Mouse (Mus musculus): ENCODE data around the gene Crocc2. TPM values are rescaled to one million over a fixed set of nuclear protein-coding genes. Genes with fewer than 3 reads are reported as not detected.

Crocc2 gene
- polyA plus RNA-seq (2016; fragmentation: Nextera tagmentation; extraction: Ambion mirVana) = 0.02 and 0.07 TPM in 2 replicates

DNA sequence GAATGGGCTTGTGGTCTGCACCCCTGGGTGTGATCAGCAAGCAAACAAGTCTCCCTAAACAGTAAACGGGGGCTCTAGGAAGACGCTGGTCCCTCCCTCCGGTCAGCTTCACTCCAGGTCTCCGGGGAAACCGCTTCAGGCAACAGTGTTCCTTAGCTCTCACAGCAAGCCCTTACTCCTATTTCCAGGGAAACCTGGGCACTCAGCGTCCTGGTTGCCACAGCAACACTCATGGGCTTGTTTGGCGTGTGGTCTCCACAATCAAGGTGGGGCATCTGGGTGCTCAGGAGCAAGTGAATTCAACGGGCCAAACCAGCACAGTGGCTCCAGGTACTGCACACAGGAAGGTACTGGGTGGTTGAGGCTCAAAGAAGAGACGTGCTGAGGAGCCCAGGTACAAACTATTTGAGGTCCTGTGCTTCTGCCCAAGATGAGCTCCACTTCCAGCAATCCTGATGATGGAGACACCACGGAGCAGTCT is at the start of gene Crocc2:
TSS of gene Crocc2 (plus strand) at position 431 of the 481 bp plus-strand sequence.
- peaks cover 11% of the 10 kb centered on the region for H3K4me1 ChIP-seq
- no peaks in the 10 kb centered on the region for H3K27me3 ChIP-seq (ENCODE audit: low read depth, poor library complexity, severe bottlenecking)
- H3K4me3 ChIP-seq = no peak within 1 kb of the TSS
- H3K36me3 ChIP-seq = no peaks in the 10 kb centered on the region
- no peaks in the 10 kb centered on the region for H3K9me3 ChIP-seq (replicated peaks)
- whole genome bisulfite sequencing = 54% methylated on average over 10 of the region's 10 CpGs
- no peak for DNase-seq (ENCODE audit: low spot score)
- H3K27ac ChIP-seq (replicated peaks) = no peak within 1 kb of the TSS

DNA sequence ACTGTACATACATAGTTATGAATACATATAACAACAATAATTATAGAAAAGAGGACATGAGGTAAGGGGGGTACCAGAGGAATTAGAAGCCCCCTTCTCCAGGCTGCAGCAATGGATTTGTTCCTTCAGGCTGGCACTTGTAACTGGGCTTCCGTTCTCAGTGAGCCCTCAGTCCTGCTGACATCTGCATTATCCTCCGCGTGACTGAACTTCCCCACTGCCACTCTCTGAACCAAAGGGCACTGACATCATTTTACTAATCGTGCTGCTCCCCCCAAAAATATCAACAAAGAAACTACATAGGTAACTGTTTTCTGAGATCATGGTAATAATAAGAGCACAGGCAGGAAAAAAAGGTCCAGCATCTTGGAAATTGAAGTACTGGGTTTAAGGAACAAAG is 49.7 kb upstream of the Crocc2 start:
- Histone ChIP-seq H3K27me3 (ENCODE audit: low read depth, poor library complexity, severe bottlenecking) (peaks cover 5% of the 10 kb centered on the region), H3K9me3 (replicated peaks) (no peaks in the 10 kb centered on the region), H3K4me1 (peaks cover 18% of the 10 kb centered on the region), H3K27ac (replicated peaks) (no peak overlapping the region), H3K4me3 (no peak overlapping the region), H3K36me3 (no peaks in the 10 kb centered on the region)
- DNase-seq (ENCODE audit: low spot score) = no peak
- WGBS = 47% methylated on average over 4 of the region's 4 CpGs

DNA sequence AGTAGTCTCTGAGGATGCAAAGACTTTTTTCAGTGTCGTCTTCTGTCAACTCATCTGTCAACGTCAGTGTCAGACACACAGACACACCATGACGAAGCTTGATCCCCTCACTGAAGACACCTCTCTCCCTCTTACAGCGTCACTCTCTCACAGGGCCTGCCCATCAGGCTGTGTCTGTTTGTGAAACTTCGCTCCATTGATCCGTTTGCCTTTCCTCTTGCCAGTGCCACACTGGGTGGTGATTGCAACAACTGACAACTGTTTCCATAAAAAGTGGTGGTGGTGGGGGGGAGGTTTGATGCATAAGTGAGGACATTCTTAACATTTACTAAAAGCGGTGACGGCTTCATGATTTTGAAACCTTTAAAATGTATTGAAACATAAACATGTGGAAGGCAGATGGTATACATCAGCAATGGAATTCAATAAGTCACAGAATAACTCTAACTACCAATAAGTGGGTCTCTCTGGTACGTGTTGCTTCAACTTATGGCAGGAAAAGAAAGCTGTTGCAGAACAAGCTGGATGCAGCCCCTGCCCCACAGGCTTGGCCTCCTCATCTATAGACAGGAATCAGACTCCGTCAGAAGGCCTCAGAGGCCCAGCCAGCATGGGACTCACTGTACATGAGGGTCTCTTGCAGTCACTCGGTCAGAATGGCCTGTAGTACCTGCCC is 45.2 kb upstream of the Crocc2 start:
- DNase-seq (ENCODE audit: low spot score) = no peak
- no peaks in the 10 kb centered on the region for H3K27me3 ChIP-seq (ENCODE audit: low read depth, poor library complexity, severe bottlenecking)
- H3K27ac ChIP-seq (replicated peaks) = no peak overlapping the region
- 0 out of 2 replicates have a peak, but pooled peaks cover 9% of the 10 kb centered on the region for H3K4me1 ChIP-seq
- no peak overlapping the region for H3K4me3 ChIP-seq
- no peaks in the 10 kb centered on the region for H3K9me3 ChIP-seq (replicated peaks)
- H3K36me3 ChIP-seq = no peaks in the 10 kb centered on the region
- WGBS = 87% methylated on average over 11 of the region's 11 CpGs

DNA sequence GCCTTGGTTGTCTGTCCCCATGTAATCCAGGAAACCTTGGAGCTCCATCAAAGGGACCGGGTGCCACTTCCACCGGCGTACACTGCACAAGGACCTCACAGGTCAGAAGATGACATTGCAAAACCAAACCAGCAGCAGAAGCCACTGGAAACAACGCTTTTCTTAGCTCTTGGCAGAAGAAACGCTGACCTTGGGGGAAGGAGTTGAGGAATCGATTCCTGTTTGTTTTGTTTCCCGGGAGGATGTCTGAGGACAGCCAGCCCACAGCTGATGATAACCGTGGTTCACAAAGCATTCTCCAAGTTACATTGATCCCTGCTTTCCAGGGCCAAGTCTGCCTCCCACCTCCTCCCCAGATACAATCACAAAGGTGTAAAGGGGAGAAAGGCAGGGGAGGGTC is 44.5 kb upstream of the Crocc2 start:
- no peak for DNase-seq (ENCODE audit: low spot score)
- no peaks in the 10 kb centered on the region for H3K36me3 ChIP-seq
- H3K27me3 ChIP-seq (ENCODE audit: low read depth, poor library complexity, severe bottlenecking) = no peaks in the 10 kb centered on the region
- no peaks in the 10 kb centered on the region for H3K9me3 ChIP-seq (replicated peaks)
- WGBS = 74% methylated on average over 8 of the region's 8 CpGs
- H3K4me1 ChIP-seq = peaks cover 10% of the 10 kb centered on the region
- no peak overlapping the region for H3K4me3 ChIP-seq
- no peak overlapping the region for H3K27ac ChIP-seq (replicated peaks)

DNA sequence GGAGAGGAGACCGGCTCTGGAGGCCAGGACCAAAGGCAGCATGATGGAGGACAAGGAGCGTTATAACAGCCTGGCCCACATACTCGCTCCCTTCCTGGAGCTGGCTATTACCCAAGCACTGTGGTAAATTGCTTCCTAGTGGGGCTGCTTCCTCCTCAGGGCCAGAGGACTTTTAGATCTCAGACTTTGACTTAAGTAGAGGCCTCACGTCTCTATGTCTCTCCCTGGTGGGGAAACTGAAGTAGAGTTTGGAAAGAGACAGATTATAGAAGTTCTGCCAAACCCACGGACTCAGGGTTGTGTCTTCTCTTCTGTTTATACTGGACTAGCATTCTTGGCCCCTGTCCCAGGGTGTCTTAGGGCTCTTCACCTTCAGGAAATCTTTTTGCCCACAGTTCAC is 43.3 kb upstream of the Crocc2 start:
- no peaks in the 10 kb centered on the region for H3K36me3 ChIP-seq
- no peak overlapping the region for H3K4me3 ChIP-seq
- H3K27ac ChIP-seq (replicated peaks) = no peak overlapping the region
- no peaks in the 10 kb centered on the region for H3K9me3 ChIP-seq (replicated peaks)
- H3K27me3 ChIP-seq (ENCODE audit: low read depth, poor library complexity, severe bottlenecking) = no peaks in the 10 kb centered on the region
- DNase-seq (ENCODE audit: low spot score) = no peak
- H3K4me1 ChIP-seq = peaks cover 12% of the 10 kb centered on the region
- WGBS = 71% methylated on average over 5 of the region's 5 CpGs

DNA sequence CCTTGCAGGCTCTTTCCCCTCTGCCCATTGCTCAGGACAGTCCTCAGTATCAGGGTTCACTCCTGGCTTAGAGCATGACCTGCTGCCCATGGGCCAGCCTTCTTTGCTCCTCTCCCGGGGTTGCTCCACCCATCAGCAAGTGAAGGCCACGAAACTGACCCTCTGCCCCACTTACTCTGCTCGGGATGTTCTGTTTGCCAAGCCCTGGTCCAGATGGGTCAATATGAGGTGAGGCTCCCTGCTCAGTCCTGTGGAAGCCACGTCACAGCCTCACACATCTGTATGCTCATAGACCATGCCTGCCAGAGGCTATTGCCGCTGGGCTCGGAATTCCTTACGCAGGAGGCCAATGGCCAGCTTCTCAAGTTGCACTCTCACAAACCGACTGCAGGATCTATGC is 40.3 kb upstream of the Crocc2 start:
- Histone ChIP-seq H3K27me3 (ENCODE audit: low read depth, poor library complexity, severe bottlenecking) (no peaks in the 10 kb centered on the region), H3K4me1 (peaks cover 12% of the 10 kb centered on the region), H3K36me3 (no peaks in the 10 kb centered on the region), H3K27ac (replicated peaks) (no peak overlapping the region), H3K4me3 (no peak overlapping the region), H3K9me3 (replicated peaks) (no peaks in the 10 kb centered on the region)
- 89% methylated on average over 8 of the region's 8 CpGs for WGBS
- DNase-seq (ENCODE audit: low spot score) = no peak

DNA sequence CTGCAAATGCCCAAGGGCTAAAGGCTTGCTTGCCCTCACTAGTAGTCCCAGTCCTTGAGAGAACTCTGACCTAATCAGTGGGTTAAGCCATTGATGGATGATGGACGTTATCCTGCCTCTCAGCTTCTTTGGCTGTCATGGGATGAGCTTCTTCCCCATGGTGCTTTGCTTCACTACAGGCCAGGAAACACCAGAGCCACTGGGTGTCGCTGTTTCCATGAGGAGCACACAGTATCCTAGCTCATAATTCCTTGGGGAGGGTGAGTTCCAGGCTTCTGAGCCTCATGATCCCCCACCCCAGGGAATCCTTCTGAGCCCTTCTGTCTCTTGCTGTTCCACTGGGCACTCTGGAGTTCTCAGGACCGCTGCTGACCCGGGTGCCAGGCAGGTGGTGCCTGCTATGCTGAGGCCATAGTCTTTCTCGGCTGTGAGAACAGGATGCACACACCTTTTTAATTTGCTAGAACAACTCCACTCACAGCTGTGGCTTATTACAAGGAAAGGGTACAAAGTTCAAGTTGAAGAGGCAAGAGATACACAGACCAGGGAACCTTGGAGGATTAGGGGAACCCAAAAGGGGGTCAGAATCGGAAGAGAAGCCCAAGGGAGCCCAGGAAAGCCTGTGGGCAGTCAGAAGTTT is 39.7 kb upstream of the Crocc2 start:
- H3K27ac ChIP-seq (replicated peaks) = 0 out of 2 replicates have a peak overlapping the region, but pooled peaks have one; percentile 28
- WGBS = 33% methylated on average over 6 of the region's 6 CpGs

DNA sequence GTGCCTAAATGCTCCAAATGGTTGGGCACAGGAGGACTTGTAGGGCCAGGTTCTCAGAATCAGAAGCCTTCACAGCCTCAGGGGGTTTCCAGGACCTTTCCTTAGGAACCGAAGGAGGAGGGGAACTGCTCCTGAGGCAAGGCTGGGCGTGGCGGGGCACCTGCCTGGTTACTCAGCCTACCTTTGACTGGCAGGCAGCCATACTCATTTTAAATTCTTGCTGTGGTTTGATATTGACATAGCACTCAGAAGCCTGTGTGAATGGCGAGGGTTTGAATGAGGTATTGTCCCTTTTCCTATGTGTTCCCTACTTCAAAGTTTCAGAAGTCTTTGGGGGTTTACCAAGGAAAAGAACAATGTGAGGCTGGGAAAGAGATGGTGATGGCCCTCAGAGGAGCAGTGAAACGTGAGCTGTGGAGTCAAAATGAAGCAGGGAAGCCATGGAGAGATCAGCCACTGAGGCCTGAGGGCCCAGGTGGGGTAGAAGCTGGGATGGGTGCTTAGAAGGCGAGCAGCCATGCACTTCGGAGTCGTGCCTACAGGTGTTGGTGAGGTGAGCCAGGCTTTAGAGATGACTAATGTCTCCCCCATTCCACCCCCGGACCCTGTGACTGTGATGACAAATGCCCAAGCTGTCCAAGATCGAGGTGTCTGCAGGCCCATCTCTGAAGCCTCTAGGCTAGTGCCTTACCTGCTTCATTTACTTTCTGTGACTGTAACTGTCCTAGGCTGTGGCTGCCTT is 38.1 kb upstream of the Crocc2 start:
- Histone ChIP-seq H3K9me3 (replicated peaks) (no peaks in the 10 kb centered on the region), H3K36me3 (no peaks in the 10 kb centered on the region), H3K27ac (replicated peaks) (no peak overlapping the region), H3K4me1 (peaks cover 12% of the 10 kb centered on the region), H3K27me3 (ENCODE audit: low read depth, poor library complexity, severe bottlenecking) (no peaks in the 10 kb centered on the region), H3K4me3 (no peak overlapping the region)
- DNase-seq (ENCODE audit: low spot score) = no peak
- 82% methylated on average over 10 of the region's 10 CpGs for WGBS

More for the DNA sequence above, 39.7 kb upstream of the Crocc2 start:
- Histone ChIP-seq H3K36me3 (no peaks in the 10 kb centered on the region), H3K27me3 (ENCODE audit: low read depth, poor library complexity, severe bottlenecking) (no peaks in the 10 kb centered on the region), H3K4me3 (no peak overlapping the region), H3K9me3 (replicated peaks) (no peaks in the 10 kb centered on the region), H3K4me1 (peaks cover 12% of the 10 kb centered on the region)
- DNase-seq (ENCODE audit: low spot score) = peak; percentile 52

DNA sequence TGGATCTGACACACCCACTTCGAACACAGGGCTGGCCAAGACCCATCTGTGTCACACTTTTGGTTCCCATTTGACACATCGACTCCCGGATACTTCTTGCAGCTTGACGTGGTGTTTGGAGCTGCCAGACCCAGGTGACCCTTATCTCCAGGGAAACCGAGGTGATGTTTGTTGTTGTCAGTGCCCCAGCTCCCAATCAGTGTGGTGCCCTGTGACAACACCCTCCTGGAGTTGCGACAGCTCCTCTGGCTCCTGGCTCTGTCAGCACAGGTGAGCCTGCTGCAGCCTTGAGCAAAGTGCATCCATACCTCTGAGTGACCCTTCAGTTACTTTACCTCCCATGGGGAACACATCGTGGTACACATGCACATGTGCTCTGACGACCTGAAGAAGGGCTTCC is 35.8 kb upstream of the Crocc2 start:
- H3K4me1 ChIP-seq = peaks cover 15% of the 10 kb centered on the region
- no peak overlapping the region for H3K4me3 ChIP-seq
- 75% methylated on average over 8 of the region's 8 CpGs for WGBS
- H3K27me3 ChIP-seq (ENCODE audit: low read depth, poor library complexity, severe bottlenecking) = no peaks in the 10 kb centered on the region
- no peak overlapping the region for H3K27ac ChIP-seq (replicated peaks)
- DNase-seq (ENCODE audit: low spot score) = no peak
- no peaks in the 10 kb centered on the region for H3K9me3 ChIP-seq (replicated peaks)
- no peaks in the 10 kb centered on the region for H3K36me3 ChIP-seq

DNA sequence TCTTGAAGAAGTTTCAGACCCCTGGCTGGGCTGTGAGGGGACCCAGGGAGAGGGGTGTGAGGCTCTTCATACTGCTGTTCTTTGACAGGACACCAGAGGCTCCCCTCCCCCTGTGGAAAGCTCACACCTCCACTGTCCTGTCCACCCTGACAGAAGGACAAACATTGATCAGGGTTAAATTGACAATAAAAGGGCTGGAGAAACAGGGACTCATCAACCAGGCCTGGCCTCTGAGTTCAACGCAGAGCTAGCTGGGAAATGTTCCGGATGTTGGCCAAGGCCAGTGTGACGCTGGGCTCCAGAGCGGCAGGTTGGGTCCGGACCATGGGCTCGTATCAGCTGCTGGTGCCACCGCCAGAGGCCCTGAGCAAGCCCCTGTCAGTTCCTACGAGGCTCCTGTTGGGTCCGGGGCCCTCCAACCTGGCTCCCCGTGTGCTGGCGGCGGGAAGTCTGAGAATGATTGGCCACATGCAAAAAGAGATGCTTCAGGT is 33.4 kb upstream of the Crocc2 start, which contains the start of gene Agxt:
TSS of gene Agxt (plus strand) at position 205 of the 491 bp plus-strand sequence.
- whole genome bisulfite sequencing = 88% methylated on average over 12 of the region's 12 CpGs
- Histone ChIP-seq H3K4me3 (no peak within 1 kb of the TSS), H3K4me1 (0 out of 2 replicates have a peak, but pooled peaks cover 6% of the 10 kb centered on the region), H3K27me3 (ENCODE audit: low read depth, poor library complexity, severe bottlenecking) (no peaks in the 10 kb centered on the region), H3K27ac (replicated peaks) (no peak within 1 kb of the TSS), H3K36me3 (no peaks in the 10 kb centered on the region), H3K9me3 (replicated peaks) (no peaks in the 10 kb centered on the region)
- DNase-seq (ENCODE audit: low spot score) = no peak

DNA sequence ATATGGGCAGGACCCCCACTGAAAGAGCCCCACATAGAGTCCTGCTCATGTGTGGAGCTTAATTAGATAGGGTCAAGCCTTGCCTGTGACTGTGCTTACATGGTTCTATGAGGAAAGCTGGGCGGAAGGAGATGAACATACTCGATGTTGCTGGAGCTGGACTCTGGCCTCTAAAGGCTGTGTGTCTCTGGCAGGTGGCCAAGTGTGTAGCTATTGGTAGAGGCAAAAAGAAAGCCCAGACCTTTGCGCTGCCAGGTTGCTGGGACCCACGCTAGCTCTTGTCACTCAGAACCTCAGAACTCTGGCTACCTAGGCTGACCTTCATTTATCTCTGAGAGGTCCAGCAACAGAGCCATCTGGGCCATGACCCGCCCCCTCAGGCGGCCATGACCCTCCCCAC is 30.0 kb upstream of the Crocc2 start:
- Histone ChIP-seq H3K27me3 (ENCODE audit: low read depth, poor library complexity, severe bottlenecking) (no peaks in the 10 kb centered on the region), H3K36me3 (no peaks in the 10 kb centered on the region), H3K27ac (replicated peaks) (no peak overlapping the region), H3K4me3 (no peak overlapping the region), H3K9me3 (replicated peaks) (no peaks in the 10 kb centered on the region), H3K4me1 (0 out of 2 replicates have a peak, but pooled peaks cover 6% of the 10 kb centered on the region)
- 86% methylated on average over 6 of the region's 6 CpGs for WGBS
- no peak for DNase-seq (ENCODE audit: low spot score)

DNA sequence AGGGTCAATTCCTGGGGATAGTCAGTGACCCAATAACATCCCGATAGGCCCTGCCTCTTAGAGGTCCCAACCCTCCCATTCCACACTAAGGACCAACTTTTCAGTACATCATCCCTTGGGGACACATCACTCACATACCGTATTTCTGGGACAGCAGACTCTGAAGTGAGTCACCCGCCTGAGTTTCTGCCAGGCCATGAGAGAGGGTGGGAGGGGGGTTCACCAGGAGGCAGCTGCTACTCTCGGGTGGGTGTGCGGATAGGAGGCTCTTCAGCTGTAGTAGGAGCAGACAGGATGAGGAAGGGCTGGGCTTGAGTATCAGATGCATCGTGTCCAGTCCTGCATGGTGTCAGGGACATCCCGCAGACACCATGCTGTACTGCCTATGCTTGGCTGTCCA is 28.8 kb upstream of the Crocc2 start:
- H3K27me3 ChIP-seq (ENCODE audit: low read depth, poor library complexity, severe bottlenecking) = no peaks in the 10 kb centered on the region
- H3K4me3 ChIP-seq = no peak overlapping the region
- 80% methylated on average over 7 of the region's 7 CpGs for WGBS
- no peaks in the 10 kb centered on the region for H3K9me3 ChIP-seq (replicated peaks)
- no peak for DNase-seq (ENCODE audit: low spot score)
- H3K27ac ChIP-seq (replicated peaks) = no peak overlapping the region
- H3K4me1 ChIP-seq = 0 out of 2 replicates have a peak, but pooled peaks cover 12% of the 10 kb centered on the region
- no peaks in the 10 kb centered on the region for H3K36me3 ChIP-seq
